Mouse (Mus musculus) kidney, embryonic 15.5 days (tissue): ENCODE data around the gene Tspan5. TPM values are rescaled to one million over a fixed set of nuclear protein-coding genes. Genes with fewer than 3 reads are reported as not detected.

Source experiments
- ATAC-seq: fragments of 200-750 bp; cut with Nextera tagmentation; replicated peaks from 2 replicates; pipeline ENCODE4 v1.8.0; 2017; ENCODE audit warnings: moderate TSS enrichment; ENCODE audit not compliant: low FRiP score
- H3K27ac ChIP-seq: fragments of 300-500 bp; sonication (generic); 2 replicates; pipeline ENCODE4 v1.5.1; 2015; ENCODE audit warnings: mild to moderate bottlenecking, inconsistent platforms
- H3K27me3 ChIP-seq: fragments of 300-500 bp; sonication (generic); 2 replicates; pipeline ENCODE4 v1.6.1; 2015; ENCODE audit warnings: inconsistent platforms
- H3K36me3 ChIP-seq: fragments of 300-500 bp; sonication (generic); 2 replicates; pipeline ENCODE4 v1.6.1; 2015; ENCODE audit warnings: inconsistent platforms
- H3K4me1 ChIP-seq: fragments of 300-500 bp; sonication (generic); 2 replicates; pipeline ENCODE4 v1.6.1; 2015; ENCODE audit warnings: inconsistent platforms
- H3K4me2 ChIP-seq: fragments of 300-500 bp; sonication (generic); 2 replicates; pipeline ENCODE4 v1.6.1; 2015; ENCODE audit warnings: moderate library complexity, mild to moderate bottlenecking, inconsistent platforms
- H3K4me3 ChIP-seq: fragments of 300-500 bp; sonication (generic); replicated peaks from 2 replicates; pipeline ENCODE4 v1.5.1; 2015; ENCODE audit warnings: mild to moderate bottlenecking, inconsistent platforms
- H3K9ac ChIP-seq: fragments of 300-500 bp; sonication (generic); 2 replicates; pipeline ENCODE4 v1.6.1; 2015; ENCODE audit warnings: mild to moderate bottlenecking, inconsistent platforms
- H3K9me3 ChIP-seq: fragments of 300-500 bp; sonication (generic); replicated peaks from 2 replicates; pipeline ENCODE4 v1.6.1; 2016; ENCODE audit warnings: inconsistent platforms
- WGBS: fragments of 180-500 bp; shearing (Covaris S2); methylation state at CpG from one replicate; pipeline ENCODE4 v1.1.7; 2015; ENCODE audit warnings: mixed read lengths; 5-methylcytosine and 5-hydroxymethylcytosine counted together
- polyA plus RNA-seq: library from polyadenylated mRNA; unstranded; fragments of >200 nt; fragmentation: Nextera tagmentation; extraction: Ambion mirVana; gene quantifications from 2 replicates; pipeline ENCODE4 v1.2.1, GENCODE M21; 2015

Tspan5 gene
- polyA plus RNA-seq, 1 experiment from 2014 or later = 26.3 TPM

DNA sequence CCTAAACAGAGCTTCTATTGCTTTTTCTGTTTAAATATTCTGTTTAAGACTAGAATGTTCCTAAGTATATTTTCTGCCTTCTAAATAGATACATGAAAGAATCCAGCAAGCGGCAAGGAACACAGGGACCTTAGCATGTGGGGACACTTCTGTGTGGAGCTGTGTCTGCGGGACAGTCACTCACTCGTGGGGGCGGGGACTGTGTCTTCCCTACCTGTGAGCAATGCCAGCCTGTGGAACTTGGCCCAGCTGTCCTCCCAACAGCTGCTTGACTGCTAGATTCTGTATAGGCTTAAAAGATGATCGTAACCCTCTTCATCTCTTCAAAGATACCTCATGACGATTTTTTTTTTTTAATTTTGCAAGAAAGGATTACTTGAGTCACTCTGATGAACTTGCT is 133.9 kb downstream of the Tspan5 start:
- WGBS = 91% methylated on average over 6 of the region's 6 CpGs
- ATAC-seq = no peak
- Histone ChIP-seq H3K4me1 (0 out of 2 replicates have a peak, but pooled peaks cover 2% of the 10 kb centered on the region), H3K36me3 (no peaks in the 10 kb centered on the region; the same call in 1 of the 2 replicates), H3K9ac (no peak overlapping the region), H3K4me3 (no peak overlapping the region), H3K27me3 (no peaks in the 10 kb centered on the region), H3K9me3 (no peaks in the 10 kb centered on the region), H3K4me2 (no peak overlapping the region), H3K27ac (no peak overlapping the region)

DNA sequence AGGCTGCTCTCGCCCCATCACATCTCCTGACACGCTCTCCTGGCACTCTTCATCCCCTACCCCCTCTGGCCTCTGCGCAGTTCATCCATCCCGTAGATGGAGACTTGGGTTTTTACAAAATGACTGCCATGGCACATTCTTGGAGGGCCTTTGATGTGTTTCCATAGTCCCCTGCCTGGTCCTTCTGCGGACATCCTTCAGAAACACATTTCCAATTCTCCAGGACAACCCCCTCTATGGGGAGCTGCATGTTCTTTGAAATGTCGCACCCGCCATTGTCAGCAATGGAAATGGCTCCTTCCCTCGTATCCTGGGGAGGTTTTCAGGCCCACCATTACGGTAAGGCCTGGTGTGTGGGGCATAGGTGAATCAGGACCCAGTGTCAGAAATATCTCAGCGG is 134.4 kb downstream of the Tspan5 start:
- no peak overlapping the region for H3K9ac ChIP-seq
- H3K27ac ChIP-seq = no peak overlapping the region
- WGBS = 93% methylated on average over 10 of the region's 10 CpGs
- H3K4me1 ChIP-seq = 0 out of 2 replicates have a peak, but pooled peaks cover 2% of the 10 kb centered on the region
- no peaks in the 10 kb centered on the region; the same call in 1 of the 2 replicates for H3K36me3 ChIP-seq
- no peaks in the 10 kb centered on the region for H3K27me3 ChIP-seq
- H3K9me3 ChIP-seq = no peaks in the 10 kb centered on the region
- ATAC-seq = no peak
- H3K4me3 ChIP-seq = no peak overlapping the region
- H3K4me2 ChIP-seq = no peak overlapping the region

DNA sequence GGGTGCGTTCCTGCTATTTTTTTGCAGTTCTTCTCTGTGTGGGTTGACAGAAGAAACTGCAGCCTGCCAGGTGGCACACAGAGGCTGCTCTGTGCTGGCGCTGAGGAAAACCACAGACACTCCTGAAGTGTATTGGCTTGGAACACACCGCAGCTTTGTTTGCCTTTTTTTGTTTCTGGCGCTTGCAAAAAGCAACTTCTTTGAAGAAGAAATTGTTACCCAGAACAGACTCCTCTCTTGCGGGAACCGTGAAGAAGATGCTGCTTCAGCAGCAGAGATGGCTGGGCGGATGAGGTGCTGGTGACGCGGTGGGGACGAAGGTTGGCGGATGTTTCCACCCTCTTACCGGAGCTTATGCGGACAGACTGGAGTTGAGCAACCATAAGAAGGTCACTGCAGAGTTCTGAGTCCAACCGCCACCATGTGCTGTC is 135.0 kb downstream of the Tspan5 start:
- ATAC-seq = no peak
- Histone ChIP-seq H3K27me3 (no peaks in the 10 kb centered on the region), H3K4me1 (0 out of 2 replicates have a peak, but pooled peaks cover 2% of the 10 kb centered on the region), H3K36me3 (no peaks in the 10 kb centered on the region; the same call in 1 of the 2 replicates), H3K9ac (no peak overlapping the region), H3K4me2 (no peak overlapping the region), H3K4me3 (no peak overlapping the region), H3K9me3 (no peaks in the 10 kb centered on the region), H3K27ac (no peak overlapping the region)
- WGBS = 93% methylated on average over 14 of the region's 14 CpGs

DNA sequence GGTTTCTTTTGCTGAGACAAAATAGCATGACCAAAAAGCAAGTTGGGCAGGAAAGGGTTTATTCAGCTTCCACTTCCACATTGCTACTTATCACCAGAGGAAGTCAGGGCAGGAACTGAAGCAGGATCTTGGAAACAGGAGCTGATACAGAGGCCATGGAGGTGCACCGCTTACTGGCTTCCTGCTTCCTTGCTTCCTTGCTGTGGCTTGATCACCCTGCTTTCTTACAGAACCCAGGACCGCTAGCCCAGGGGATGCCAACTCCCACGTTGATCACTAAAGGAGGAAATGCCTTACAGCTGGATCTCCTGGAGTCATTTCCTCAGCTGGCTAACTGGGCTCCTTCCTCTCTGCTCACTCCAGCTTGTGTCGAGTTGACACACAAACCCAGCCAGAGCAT is 135.7 kb downstream of the Tspan5 start:
- H3K4me2 ChIP-seq = no peak overlapping the region
- ATAC-seq = no peak
- H3K36me3 ChIP-seq = no peaks in the 10 kb centered on the region; the same call in 1 of the 2 replicates
- no peaks in the 10 kb centered on the region for H3K27me3 ChIP-seq
- H3K9ac ChIP-seq = no peak overlapping the region
- WGBS = 62% methylated on average over 4 of the region's 4 CpGs
- H3K27ac ChIP-seq = no peak overlapping the region
- no peaks in the 10 kb centered on the region for H3K9me3 ChIP-seq
- H3K4me3 ChIP-seq = no peak overlapping the region
- 0 out of 2 replicates have a peak, but pooled peaks cover 2% of the 10 kb centered on the region for H3K4me1 ChIP-seq

DNA sequence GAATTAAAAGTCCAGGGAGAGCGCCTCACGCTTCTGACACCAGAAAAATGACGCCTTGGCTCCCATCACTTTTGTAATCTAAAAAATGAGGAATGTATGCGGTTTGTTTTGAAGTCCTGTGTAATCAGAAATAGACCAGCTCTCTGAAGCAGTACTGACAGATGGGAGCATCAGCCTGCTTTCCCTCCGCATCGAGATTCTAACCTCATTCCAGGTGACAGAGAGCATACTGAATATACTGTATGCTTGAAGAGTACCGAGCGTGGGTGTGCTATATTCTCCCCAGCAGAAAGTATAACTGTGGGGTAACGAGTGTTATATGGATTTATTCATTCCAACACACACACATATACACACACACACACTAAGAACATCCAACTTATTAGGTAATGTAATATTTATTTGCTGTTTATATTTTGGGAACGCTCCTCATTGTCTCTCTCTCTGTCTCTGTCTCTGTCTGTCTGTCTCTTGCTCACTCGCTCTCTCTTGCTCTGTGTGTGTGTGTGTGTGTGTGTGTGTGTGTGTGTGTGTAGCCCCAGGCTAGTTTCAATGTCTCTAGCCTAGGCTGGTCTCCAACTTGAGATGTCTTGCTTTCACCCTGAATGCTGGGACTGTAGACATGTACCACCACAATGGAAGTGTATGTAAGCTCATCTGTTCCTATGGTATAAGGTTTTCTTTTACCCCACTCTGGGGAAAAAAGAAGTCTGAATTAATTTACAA is 139.2 kb downstream of the Tspan5 start:
- Histone ChIP-seq H3K4me1 (0 out of 2 replicates have a peak, but pooled peaks cover 2% of the 10 kb centered on the region), H3K9ac (no peak overlapping the region), H3K9me3 (no peaks in the 10 kb centered on the region), H3K27me3 (no peaks in the 10 kb centered on the region), H3K4me3 (no peak overlapping the region), H3K27ac (no peak overlapping the region), H3K36me3 (no peaks in the 10 kb centered on the region), H3K4me2 (no peak overlapping the region)
- no peak for ATAC-seq
- 94% methylated on average over 11 of the region's 11 CpGs for WGBS

DNA sequence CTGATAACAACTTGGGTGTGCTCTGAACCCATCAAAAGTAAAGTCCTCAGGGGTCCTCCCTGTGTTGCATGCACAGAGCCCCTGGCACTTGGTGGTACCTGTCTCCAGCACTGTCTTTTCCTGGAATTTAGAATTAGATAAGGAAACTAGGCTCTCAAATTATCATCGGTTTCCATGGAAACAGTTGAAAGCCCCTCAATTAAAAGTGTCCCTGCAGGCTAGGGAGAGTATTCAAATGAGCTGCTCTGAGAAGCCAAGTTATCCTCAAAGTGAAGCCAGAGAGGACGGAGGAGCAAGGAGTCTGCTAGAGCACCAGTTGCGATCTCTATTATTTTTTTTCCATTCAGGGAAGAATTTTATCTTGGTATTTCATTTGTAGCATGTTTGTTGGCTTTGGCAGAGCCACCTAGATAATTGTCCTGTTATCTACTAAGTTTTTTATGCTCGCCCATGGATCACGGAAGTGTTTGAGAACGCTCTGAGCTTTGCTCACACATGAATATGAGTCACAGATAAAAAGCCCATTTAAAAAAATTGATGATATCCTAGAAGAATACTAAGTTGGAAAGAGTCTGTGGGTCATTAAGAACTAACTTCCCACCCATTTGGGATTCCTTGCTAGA is 139.8 kb downstream of the Tspan5 start:
- Histone ChIP-seq H3K36me3 (no peaks in the 10 kb centered on the region), H3K4me3 (no peak overlapping the region), H3K9ac (no peak overlapping the region), H3K9me3 (no peaks in the 10 kb centered on the region), H3K27ac (no peak overlapping the region), H3K4me1 (0 out of 2 replicates have a peak, but pooled peaks cover 2% of the 10 kb centered on the region), H3K4me2 (no peak overlapping the region), H3K27me3 (no peaks in the 10 kb centered on the region)
- 78% methylated on average over 6 of the region's 6 CpGs for WGBS
- ATAC-seq = no peak

DNA sequence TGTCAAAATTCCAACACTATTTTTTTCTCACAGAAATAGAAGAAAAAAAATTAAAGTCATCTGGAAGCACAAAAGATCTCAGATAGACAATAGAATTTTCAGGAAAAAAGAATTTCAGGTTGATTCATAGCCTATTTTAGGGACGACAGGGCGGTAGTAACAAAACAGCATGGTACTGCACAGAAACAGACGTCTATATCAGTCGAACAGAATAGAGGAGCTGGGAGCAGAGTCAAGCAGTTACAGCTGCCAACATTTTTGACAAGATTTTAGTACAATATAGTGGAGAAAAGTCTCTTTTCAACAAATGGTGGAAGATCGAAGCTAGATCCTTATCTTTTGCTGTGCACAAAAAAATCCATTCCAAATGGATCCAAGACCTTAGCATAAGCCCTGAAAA is 144.1 kb downstream of the Tspan5 start:
- Histone ChIP-seq H3K27ac (no peak overlapping the region), H3K27me3 (no peaks in the 10 kb centered on the region), H3K4me2 (no peak overlapping the region), H3K9me3 (no peaks in the 10 kb centered on the region), H3K36me3 (no peaks in the 10 kb centered on the region), H3K4me3 (no peak overlapping the region), H3K4me1 (peaks cover 8% of the 10 kb centered on the region), H3K9ac (no peak overlapping the region)
- WGBS = 90% methylated on average over 5 of the region's 5 CpGs
- ATAC-seq = no peak

DNA sequence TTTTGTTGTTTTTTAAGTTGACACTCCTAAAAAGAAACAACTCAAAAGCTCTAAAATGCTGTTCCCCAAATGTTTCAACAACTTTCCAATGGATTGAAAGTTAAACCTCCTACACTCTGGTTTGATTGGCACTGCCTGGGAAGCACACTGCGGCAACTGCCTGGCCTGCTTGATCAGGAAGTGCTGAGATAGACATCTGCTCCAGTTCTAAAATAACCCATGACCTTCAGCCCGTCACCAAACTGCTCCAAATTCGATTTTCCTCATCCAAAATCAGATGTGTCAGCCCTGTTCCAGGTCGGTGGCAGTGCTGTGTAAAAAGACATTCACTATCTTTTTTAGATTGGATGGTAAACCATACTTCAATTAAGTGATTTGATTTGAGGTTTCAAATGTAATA is 147.2 kb downstream of the Tspan5 start:
- WGBS = 46% methylated on average over 4 of the region's 4 CpGs

DNA sequence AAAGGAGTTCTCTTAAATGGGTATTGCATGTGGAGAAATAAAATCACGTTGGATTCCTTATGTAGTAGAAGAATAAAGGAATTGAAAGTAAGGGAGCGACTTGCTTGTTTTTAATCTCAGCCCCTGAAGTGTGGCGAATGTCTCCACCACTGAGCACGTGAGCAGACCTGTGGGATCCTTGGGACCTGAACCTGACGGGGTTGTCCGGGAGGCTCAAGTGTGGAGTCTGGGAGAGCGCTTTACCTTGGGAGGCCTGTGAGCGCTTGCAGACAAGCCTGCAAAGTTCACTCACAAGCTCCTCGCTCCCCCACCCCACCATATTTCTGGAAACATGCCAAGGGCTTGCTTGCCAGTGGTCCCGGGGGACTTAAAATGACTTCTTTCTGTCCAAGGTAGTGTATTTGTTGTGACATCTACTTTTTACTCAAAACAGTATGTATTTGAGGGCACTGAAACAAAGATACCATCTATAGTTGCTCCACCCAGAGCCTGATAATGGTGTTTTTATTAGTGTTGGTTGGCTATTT is 147.8 kb downstream of the Tspan5 start:
- WGBS = 69% methylated on average over 10 of the region's 10 CpGs
- Histone ChIP-seq H3K4me1 (peaks cover 13% of the 10 kb centered on the region), H3K9me3 (no peaks in the 10 kb centered on the region), H3K9ac (no peak overlapping the region), H3K4me3 (no peak overlapping the region), H3K27ac (no peak overlapping the region), H3K36me3 (no peaks in the 10 kb centered on the region), H3K4me2 (no peak overlapping the region), H3K27me3 (no peaks in the 10 kb centered on the region)
- ATAC-seq = no peak

More for the DNA sequence above, 147.2 kb downstream of the Tspan5 start:
- no peak for ATAC-seq
- Histone ChIP-seq H3K27ac (no peak overlapping the region), H3K27me3 (no peaks in the 10 kb centered on the region), H3K9ac (no peak overlapping the region), H3K9me3 (no peaks in the 10 kb centered on the region), H3K4me2 (no peak overlapping the region), H3K36me3 (no peaks in the 10 kb centered on the region), H3K4me3 (no peak overlapping the region), H3K4me1 (peaks cover 13% of the 10 kb centered on the region)

DNA sequence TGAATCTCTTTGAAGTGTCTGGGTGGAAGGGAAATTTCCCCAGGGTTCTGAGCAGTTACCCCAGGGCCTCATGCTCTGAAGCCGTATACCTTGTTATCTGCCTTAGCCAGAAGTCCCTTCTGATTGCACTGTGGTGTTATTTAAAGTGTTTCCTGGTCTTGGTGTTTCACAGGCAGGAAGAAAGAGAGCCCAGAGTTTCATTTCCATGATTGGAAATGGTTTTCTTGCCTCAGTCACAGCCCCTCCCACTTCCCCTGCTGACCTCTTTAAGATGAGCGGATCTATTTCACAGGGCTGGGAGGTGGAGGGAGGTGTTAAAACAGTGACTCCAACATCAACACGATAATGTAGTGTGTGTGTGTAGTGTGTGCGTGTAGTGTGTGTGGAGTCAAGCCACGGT is 151.5 kb downstream of the Tspan5 start:
- H3K9ac ChIP-seq = no peak overlapping the region
- 24% methylated on average over 5 of the region's 5 CpGs for WGBS
- 0 out of 2 replicates have a peak, but pooled peaks have one; percentile 15 for ATAC-seq

DNA sequence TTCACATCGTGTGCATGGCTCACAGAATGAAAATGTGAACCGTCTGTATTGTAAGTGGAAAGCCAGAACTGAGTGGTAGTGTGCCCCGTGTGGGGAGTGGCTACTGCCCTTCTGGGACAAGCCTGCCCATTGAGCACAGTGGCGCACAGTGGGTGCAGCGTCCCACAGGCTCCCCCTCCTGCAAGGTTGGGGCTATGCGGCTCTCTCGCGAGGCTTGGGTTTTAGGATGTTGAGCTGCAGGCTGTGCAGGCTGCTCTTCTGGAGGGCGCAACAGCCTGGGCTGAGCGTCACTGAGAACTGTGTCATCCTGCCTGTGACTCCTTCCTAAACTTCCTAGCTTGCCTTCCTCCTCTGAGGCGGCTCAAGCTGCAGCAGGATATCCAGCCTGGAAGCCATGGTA is 155.5 kb downstream of the Tspan5 start:
- H3K9ac ChIP-seq = no peak overlapping the region
- H3K4me1 ChIP-seq = peaks cover 5% of the 10 kb centered on the region
- H3K9me3 ChIP-seq = no peaks in the 10 kb centered on the region
- no peak overlapping the region for H3K27ac ChIP-seq
- WGBS = 90% methylated on average over 11 of the region's 11 CpGs
- H3K36me3 ChIP-seq = peaks cover 24% of the 10 kb centered on the region
- H3K4me3 ChIP-seq = no peak overlapping the region
- H3K4me2 ChIP-seq = no peak overlapping the region
- ATAC-seq = no peak
- H3K27me3 ChIP-seq = no peaks in the 10 kb centered on the region

More for the DNA sequence above, 151.5 kb downstream of the Tspan5 start:
- Histone ChIP-seq H3K27ac (no peak overlapping the region), H3K36me3 (peaks cover 9% of the 10 kb centered on the region), H3K9me3 (no peaks in the 10 kb centered on the region), H3K4me2 (no peak overlapping the region), H3K4me3 (no peak overlapping the region), H3K4me1 (peaks cover 13% of the 10 kb centered on the region), H3K27me3 (no peaks in the 10 kb centered on the region)

DNA sequence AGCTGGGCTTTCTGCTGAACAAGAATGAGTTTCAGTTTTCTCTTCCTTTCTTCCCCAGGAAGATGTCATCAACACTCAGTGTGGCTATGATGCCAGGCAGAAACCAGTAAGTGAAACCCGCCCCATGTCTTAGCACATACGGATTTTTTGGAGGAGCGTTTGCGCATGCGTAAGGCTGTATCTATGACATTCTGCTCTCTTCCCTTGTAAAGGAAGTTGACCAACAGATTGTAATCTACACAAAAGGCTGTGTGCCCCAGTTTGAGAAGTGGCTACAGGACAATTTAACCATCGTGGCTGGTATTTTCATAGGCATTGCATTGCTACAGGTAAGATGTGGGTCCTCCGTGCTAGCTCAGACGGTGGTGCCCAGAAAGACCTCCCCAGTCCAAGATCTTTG is 156.1 kb downstream of the Tspan5 start:
- Histone ChIP-seq H3K36me3 (peaks cover 24% of the 10 kb centered on the region), H3K9ac (no peak overlapping the region), H3K4me2 (no peak overlapping the region), H3K27me3 (no peaks in the 10 kb centered on the region), H3K4me3 (no peak overlapping the region), H3K27ac (no peak overlapping the region), H3K9me3 (no peaks in the 10 kb centered on the region), H3K4me1 (peaks cover 4% of the 10 kb centered on the region)
- WGBS = 95% methylated on average over 8 of the region's 8 CpGs
- no peak for ATAC-seq
